Mouse (Mus musculus) cerebellum, postnatal 14 days (tissue): ENCODE results near the gene Olfr736.

ENCODE experiments used
- DNase-seq, 2 experiments: peaks; one replicate each; pipeline ENCODE4 v3.0.0; 2021; ENCODE audit warnings: mixed read lengths in 2 of 2

Gene Olfr736

GRCm38 (mm10) chr14:50380863-50381262 is at the start of gene Olfr736:
TSS of gene Olfr736 (plus strand) at chr14:50381163.
- DNase-seq, result no peak

GRCm38 (mm10) chr14:50348796-50349195 is 32.2 kb upstream of the Olfr736 start, which contains the start of gene Olfr735:
TSS of gene Olfr735 (minus strand) at chr14:50348872.
- DNase-seq, result no peak

GRCm38 (mm10) chr14:50352438-50352837 is 28.5 kb upstream of the Olfr736 start:
- DNase-seq, result peak in 1 of 2 experiments; percentile 4

- DNase-seq, result no peak
Measured at GRCm38 (mm10) chr14:50356725-50357124, 24.2 kb upstream of the Olfr736 start.

DNA sequence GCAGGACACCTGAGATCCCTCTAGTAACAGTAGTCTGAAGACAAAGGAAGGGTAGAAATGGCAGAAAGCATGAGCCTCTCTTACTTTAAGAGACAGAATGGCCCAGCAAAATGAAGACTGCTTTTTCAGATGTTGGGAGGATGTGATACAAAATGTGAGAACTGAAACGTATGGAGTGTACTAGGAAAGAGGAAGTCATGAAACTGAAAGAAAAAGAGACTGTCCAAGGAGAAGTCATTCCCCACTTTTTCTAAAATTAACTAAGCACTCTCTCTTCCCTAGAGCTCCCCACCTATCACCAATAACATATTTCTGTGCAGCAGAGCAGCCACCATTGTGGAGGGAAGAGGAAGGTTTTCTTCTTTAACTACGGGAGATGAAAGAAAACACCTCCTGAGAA is 23.4 kb upstream of the Olfr736 start, which contains the start of gene Tlr11:
Gene Tlr11, plus strand, starts transcription at position 322 of the 400 bp plus-strand sequence.
- DNase-seq, result no peak

- DNase-seq, result no peak
Measured at GRCm38 (mm10) chr14:50360480-50360879, 20.5 kb upstream of the Olfr736 start.

- no peak for DNase-seq
Measured at GRCm38 (mm10) chr14:50363561-50363960, 17.4 kb upstream of the Olfr736 start.

DNA sequence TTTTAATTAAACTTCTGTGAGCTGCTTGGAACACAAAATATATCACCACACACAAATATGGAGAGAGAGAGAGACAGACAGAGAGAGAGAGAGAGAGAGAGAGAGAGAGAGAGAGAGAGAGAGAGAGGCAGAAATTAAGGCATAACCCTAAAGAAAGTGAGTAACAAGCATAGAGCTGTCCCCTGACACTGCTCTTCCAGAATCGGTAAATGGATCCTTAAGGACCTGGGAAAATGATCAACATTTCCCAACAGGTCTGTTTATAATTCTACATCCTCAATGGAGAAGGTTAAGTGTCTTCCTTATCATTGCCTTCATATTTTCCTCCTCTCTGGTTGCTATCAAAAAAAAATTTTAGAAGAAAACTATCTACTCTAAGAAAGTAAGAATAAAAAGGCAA is 26.3 kb downstream of the Olfr736 start, which contains the start of gene Olfr738:
Gene Olfr738, plus strand, starts transcription at position 301 of the 400 bp plus-strand sequence.
- DNase-seq, result no peak

GRCm38 (mm10) chr14:50418326-50418725 is 37.4 kb downstream of the Olfr736 start, which contains the start of gene Olfr739:
TSS of gene Olfr739 (plus strand) at chr14:50418626.
- DNase-seq, result no peak
